Mouse (Mus musculus) lung, postnatal 25 days (tissue): Measurements from ENCODE around the gene Efnb2.

Source experiments
- DNase-seq: peaks from one replicate; pipeline ENCODE4 v3.0.0; 2022; ENCODE audit warnings: low spot score

The Efnb2 gene

GRCm38 (mm10) chr8:8569280-8569679 is 91.8 kb downstream of the Efnb2 start:
- DNase-seq: no peak

- DNase-seq: no peak
Observed at GRCm38 (mm10) chr8:8568215-8568773, 92.7 kb downstream of the Efnb2 start.
